Mouse (Mus musculus): Measurements from ENCODE around the gene Cop1. TPM values are rescaled to one million over a fixed set of nuclear protein-coding genes. Genes with fewer than 3 reads are reported as not detected.
"Not testable (repeated sequence)": the region's sequence is repeated elsewhere in the genome, so short reads cannot be mapped to it uniquely, and the experiment has no call there.

Gene Cop1
- polyA plus RNA-seq (2016; fragmentation: Nextera tagmentation; extraction: Ambion mirVana) = 133 and 170 TPM in 2 replicates

DNA sequence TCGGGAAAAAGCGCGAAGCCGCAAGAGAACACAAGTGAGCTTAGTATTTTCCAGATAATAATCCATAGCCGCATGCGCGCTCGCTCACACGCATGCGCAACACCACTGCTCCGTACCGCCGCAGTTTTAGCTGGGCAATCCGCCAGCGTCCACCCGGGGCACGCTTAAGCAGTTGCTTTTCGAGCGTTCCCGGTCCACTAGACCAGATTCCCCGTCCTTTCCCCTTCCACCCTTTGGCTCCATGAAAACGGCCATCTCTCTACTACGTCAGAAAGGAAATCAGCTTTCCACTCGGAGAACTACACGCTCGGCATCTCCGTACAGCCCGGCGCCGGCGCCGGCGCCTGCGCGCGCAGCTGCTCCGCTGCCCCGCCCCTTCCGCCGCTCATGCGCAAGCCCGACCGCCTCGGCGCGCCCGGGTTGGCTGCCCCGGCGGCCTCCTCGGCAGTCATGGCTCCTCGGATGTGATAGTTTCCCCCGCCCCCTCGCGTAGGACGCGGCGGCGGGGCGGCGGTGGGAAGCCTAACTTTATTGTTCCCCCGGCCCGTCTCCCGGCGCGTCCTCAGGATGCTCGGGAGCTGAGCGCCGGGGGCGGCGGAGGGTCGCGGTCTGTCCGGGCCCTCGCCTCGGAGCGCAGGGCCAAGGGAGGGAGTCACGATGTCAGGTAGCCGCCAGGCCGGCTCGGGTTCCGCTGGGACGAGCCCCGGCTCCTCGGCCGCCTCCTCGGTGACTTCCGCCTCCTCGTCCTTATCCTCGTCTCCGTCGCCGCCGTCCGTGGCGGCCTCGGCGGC is at the start of gene Cop1:
Cop1 (plus strand) TSS at position 540 of the 791 bp plus-strand sequence.
- not testable (repeated sequence) for H3K9me3 ChIP-seq, H3K36me3 ChIP-seq, H3K27me3 ChIP-seq
- Histone ChIP-seq H3K9ac (peak within 1 kb of the TSS; percentile 87), H3K4me3 (peak within 1 kb of the TSS; percentile 82), H3K4me1 (peaks cover 18% of the 10 kb centered on the region), H3K27ac (peak within 1 kb of the TSS; percentile 94), H3K4me2 (replicated peaks) (peak within 1 kb of the TSS; percentile 59)
- under 1% methylated on average over 78 of the region's 97 CpGs for WGBS
- peak; percentile 94 for ATAC-seq (ENCODE audit: insufficient number of reproducible peaks, insufficient read depth, low FRiP score, low TSS enrichment)

DNA sequence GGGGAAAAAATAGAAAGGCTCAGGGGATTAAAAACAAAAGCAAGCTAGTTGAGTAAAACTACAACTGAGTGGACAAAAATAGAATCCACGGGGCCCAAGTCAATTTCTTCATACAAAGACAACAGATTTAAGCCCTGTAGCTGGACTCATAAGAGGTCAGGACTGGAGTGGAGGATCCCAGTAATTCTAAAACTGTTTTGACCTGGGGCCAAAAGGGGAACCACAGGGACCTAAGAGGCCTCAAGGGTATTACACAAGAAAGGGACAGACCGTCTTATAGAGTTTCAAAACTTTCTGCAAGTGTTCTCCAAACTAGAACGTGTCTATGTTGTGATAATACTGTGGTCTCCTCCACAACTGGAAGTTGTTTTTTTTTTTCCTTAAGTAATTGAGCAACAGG is 45.4 kb upstream of the Cop1 start:
- Histone ChIP-seq H3K27me3 (no peaks in the 10 kb centered on the region), H3K4me1 (no peaks in the 10 kb centered on the region), H3K9ac (no peak overlapping the region), H3K9me3 (no peaks in the 10 kb centered on the region), H3K4me3 (no peak overlapping the region), H3K27ac (no peak overlapping the region), H3K4me2 (replicated peaks) (no peak overlapping the region), H3K36me3 (no peaks in the 10 kb centered on the region)
- ATAC-seq (ENCODE audit: insufficient number of reproducible peaks, insufficient read depth, low FRiP score, low TSS enrichment) = no peak
- WGBS = 52% methylated on average over 3 of the region's 3 CpGs

DNA sequence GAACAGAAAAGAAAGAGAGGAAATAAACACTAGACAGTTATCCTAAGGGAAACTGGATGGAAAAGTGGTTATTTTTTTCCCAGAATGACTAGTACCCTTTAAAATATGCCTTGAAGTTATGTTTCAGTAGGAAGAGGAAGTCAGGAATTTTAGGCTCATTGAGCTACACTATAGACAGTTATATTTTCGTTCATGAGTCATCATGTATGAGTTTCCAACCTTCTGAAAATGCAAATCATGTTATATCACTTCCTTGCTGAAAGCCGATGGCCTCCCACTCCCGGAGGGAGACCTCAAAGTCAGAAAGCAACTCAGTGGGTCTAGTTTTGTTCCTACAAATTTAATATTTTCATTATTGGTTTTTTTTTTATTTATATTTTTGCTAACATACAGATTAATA is 33.5 kb upstream of the Cop1 start:
- Histone ChIP-seq H3K9me3 (no peaks in the 10 kb centered on the region), H3K9ac (no peak overlapping the region), H3K36me3 (no peaks in the 10 kb centered on the region), H3K4me2 (replicated peaks) (no peak overlapping the region), H3K27ac (no peak overlapping the region), H3K27me3 (no peaks in the 10 kb centered on the region), H3K4me1 (no peaks in the 10 kb centered on the region), H3K4me3 (no peak overlapping the region)
- no peak for ATAC-seq (ENCODE audit: insufficient number of reproducible peaks, insufficient read depth, low FRiP score, low TSS enrichment)
- 82% methylated on average over 3 of the region's 3 CpGs for WGBS

DNA sequence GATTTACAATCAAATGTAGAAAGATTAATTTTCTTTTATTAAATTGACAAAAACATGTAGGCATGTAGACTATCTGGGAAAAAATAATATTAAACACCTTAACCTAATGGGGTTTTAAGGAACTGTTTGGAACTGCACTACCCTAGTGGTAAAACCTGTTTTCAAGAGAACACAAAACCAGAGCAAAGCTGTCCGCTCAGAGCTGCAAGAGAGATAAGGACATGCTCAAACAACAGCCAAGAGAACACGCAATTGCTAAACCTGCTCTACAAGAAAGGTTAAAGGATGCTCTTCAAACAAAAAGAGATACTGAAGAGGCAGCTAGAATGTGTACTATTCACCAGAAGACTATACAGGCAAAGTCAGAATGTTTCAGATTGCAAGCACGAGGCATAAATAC is 32.5 kb upstream of the Cop1 start:
- H3K4me1 ChIP-seq = no peaks in the 10 kb centered on the region
- no peak for ATAC-seq (ENCODE audit: insufficient number of reproducible peaks, insufficient read depth, low FRiP score, low TSS enrichment)
- H3K4me2 ChIP-seq (replicated peaks) = no peak overlapping the region
- no peak overlapping the region for H3K4me3 ChIP-seq
- WGBS = 82% methylated on average over 3 of the region's 3 CpGs
- H3K36me3 ChIP-seq = no peaks in the 10 kb centered on the region
- no peaks in the 10 kb centered on the region for H3K27me3 ChIP-seq
- H3K9ac ChIP-seq = no peak overlapping the region
- H3K9me3 ChIP-seq = no peaks in the 10 kb centered on the region
- H3K27ac ChIP-seq = no peak overlapping the region

DNA sequence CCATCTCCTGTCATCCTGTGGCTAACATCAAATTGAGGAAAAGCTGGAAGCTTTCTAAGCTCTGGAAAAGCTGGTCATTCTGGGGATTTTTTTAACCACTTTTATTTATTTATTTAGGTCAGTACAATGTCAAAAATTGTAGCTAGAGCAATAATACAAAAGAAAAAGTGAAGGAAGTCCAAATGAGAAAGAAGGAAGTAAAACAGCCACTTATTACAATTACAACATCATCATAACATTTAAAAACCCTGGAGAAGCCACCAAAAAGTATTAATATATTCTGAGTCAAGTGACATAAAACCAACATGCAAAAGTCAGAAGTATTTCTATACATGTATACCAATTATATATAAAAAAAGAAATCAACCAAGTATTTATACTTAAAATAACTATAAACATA is 30.9 kb upstream of the Cop1 start:
- no peak overlapping the region for H3K9ac ChIP-seq
- no peaks in the 10 kb centered on the region for H3K36me3 ChIP-seq
- H3K4me3 ChIP-seq = no peak overlapping the region
- H3K27ac ChIP-seq = no peak overlapping the region
- no peaks in the 10 kb centered on the region for H3K27me3 ChIP-seq
- no peaks in the 10 kb centered on the region for H3K4me1 ChIP-seq
- ATAC-seq (ENCODE audit: insufficient number of reproducible peaks, insufficient read depth, low FRiP score, low TSS enrichment) = no peak
- H3K4me2 ChIP-seq (replicated peaks) = no peak overlapping the region
- H3K9me3 ChIP-seq = no peaks in the 10 kb centered on the region

DNA sequence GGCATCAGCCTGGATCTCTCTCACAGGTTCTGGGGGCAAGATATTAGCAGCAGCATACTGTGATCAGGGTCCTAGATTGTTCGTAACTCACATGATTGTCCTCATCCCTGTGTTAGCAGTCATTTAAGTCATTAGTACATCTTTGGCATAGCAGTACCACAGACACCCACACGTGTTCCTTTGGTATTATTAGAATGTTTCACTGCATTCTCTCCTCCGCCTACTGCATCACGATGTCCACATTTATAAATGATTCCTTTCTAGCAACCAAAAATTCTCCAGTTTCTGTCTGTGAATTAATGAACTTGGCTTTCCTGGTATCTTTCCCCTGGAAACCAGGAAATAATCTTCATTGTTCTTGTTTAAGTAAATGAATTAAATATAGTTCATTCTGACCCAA is 20.4 kb upstream of the Cop1 start:
- H3K4me2 ChIP-seq (replicated peaks) = no peak overlapping the region
- WGBS = 77% methylated on average over 4 of the region's 4 CpGs
- no peaks in the 10 kb centered on the region for H3K27me3 ChIP-seq
- H3K4me3 ChIP-seq = no peak overlapping the region
- H3K9me3 ChIP-seq = no peaks in the 10 kb centered on the region
- H3K4me1 ChIP-seq = no peaks in the 10 kb centered on the region
- H3K36me3 ChIP-seq = no peaks in the 10 kb centered on the region
- no peak overlapping the region for H3K27ac ChIP-seq
- no peak for ATAC-seq (ENCODE audit: insufficient number of reproducible peaks, insufficient read depth, low FRiP score, low TSS enrichment)
- no peak overlapping the region for H3K9ac ChIP-seq

DNA sequence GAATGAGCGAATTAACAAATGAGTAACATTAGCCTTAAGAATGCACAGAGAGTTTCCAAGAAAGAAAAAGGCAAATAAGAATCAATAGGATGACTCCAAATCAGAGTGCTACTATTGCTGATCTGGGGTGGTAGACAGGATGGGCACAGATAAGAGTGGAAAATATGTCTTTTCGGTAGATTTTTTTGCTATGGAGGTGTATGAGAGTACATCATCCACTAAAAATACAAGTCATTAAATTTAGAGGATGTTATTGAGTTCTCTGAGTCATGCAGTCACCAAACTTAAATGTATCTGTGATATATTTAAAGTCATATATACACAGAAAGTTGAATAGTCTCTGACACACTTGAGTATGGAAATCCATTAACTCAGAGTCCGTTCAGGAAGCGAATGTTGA is 14.7 kb upstream of the Cop1 start:
- H3K4me2 ChIP-seq (replicated peaks) = no peak overlapping the region
- H3K36me3 ChIP-seq = no peaks in the 10 kb centered on the region
- H3K27me3 ChIP-seq = no peaks in the 10 kb centered on the region
- no peak overlapping the region for H3K9ac ChIP-seq
- H3K27ac ChIP-seq = no peak overlapping the region
- ATAC-seq (ENCODE audit: insufficient number of reproducible peaks, insufficient read depth, low FRiP score, low TSS enrichment) = no peak
- WGBS = 90% methylated on average over 4 of the region's 4 CpGs
- H3K4me1 ChIP-seq = no peaks in the 10 kb centered on the region
- H3K9me3 ChIP-seq = no peaks in the 10 kb centered on the region
- H3K4me3 ChIP-seq = no peak overlapping the region

DNA sequence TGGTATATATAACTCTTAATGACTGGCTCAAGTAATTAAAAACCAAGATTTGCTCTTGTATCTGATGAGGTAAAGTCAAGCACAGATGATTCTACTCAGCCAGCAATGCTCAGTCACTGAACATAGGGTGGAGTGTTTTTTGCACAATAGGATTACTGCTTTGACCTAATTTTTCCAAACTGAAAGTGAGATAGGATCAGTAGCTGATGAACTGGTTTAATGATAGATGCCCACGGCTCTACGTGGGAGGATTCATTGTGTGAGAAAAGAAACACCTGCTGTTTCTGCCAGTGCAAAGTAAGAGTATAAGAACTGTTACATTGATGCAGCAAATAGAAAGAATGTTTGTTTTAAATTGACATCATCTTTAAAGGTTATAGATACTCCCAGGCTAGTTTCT is 10.1 kb upstream of the Cop1 start:
- H3K9ac ChIP-seq = no peak overlapping the region
- no peaks in the 10 kb centered on the region for H3K36me3 ChIP-seq
- no peaks in the 10 kb centered on the region for H3K27me3 ChIP-seq
- no peak overlapping the region for H3K4me2 ChIP-seq (replicated peaks)
- no peaks in the 10 kb centered on the region for H3K4me1 ChIP-seq
- no peaks in the 10 kb centered on the region for H3K9me3 ChIP-seq
- WGBS = 87% methylated on average over 2 of the region's 2 CpGs
- ATAC-seq (ENCODE audit: insufficient number of reproducible peaks, insufficient read depth, low FRiP score, low TSS enrichment) = no peak
- H3K4me3 ChIP-seq = no peak overlapping the region
- no peak overlapping the region for H3K27ac ChIP-seq

DNA sequence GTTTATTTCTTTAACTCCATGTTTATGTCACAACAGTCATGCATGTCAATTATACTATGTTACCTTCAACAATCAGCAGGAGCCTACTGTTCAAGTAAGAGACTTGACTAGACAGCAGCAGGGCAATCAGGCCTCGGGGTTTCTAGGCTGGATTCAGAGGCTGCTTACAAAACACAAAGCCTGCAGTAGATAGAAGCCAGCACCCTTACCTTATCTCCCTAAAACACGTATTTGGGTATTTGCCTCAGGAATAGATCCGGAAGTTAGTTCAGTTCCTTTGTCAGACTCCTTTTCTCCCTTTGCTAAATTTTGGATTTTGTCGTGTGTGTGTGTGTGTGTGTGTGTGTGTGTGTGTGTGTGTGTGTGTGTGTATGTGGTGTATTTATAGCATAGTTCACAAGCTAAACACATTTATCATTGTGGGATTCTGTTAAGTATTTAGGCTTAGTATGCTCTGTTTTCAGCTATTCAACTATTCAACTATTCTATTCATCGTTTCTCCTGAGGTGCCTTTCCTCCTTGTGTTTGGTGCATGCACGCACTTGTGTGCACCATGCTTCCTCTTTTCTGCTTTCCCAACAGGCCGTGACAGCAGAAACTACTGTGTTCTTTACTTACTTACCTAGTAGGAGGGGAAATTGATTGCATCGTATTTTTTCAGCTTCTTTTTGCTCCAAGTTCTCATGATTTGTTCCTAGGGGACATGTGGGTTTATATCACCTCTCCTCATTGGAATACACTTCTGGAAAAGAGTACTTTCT is 6.9 kb upstream of the Cop1 start:
- 73% methylated on average over 8 of the region's 8 CpGs for WGBS
- Histone ChIP-seq H3K9me3 (no peaks in the 10 kb centered on the region), H3K27ac (no peak overlapping the region), H3K36me3 (no peaks in the 10 kb centered on the region), H3K4me3 (no peak overlapping the region), H3K4me1 (no peaks in the 10 kb centered on the region), H3K27me3 (no peaks in the 10 kb centered on the region), H3K9ac (no peak overlapping the region), H3K4me2 (replicated peaks) (no peak overlapping the region)
- no peak for ATAC-seq (ENCODE audit: insufficient number of reproducible peaks, insufficient read depth, low FRiP score, low TSS enrichment)

DNA sequence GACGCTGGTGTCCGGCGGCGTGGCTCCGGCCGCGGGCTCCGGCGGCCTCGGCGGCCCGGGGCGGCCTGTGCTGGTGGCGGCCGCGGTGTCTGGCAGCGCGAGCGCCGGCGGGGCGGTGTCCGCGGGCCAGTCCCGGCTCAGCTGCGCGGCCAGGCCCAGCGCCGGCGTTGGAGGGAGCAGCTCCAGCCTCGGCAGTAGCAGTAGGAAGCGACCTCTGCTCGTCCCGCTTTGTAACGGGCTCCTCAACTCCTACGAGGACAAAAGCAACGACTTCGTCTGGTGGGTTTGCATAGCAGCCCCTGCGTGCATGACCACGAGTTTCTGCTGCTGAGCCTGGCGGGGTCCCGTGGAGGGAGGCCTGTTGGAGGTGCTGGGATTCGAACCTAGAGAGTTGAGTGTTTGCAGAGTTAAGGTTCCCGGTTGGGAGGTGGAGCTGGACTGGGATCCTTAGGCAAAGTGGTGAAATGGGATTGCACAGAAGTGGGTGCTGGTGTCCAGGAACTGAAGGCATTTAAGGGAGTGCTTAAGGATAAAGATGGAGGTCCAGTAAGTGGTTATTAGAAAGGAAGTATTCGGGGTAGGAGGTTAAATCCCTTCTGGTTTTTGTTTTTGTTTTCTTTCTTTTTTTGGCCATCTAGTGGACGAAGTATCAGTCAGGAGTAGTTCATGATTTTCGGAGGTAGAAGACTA is 597 bp downstream of the Cop1 start:
- Histone ChIP-seq H3K4me2 (replicated peaks) (peak overlapping the region; percentile 57), H3K4me3 (peak overlapping the region; percentile 82), H3K4me1 (peaks cover 18% of the 10 kb centered on the region), H3K27ac (peak overlapping the region; percentile 94; the same call in 1 of the 2 replicates), H3K9ac (peak overlapping the region; percentile 87)
- under 1% methylated on average over 37 of the region's 47 CpGs for WGBS
- not testable (repeated sequence) for H3K36me3 ChIP-seq, H3K27me3 ChIP-seq, H3K9me3 ChIP-seq
- ATAC-seq (ENCODE audit: insufficient number of reproducible peaks, insufficient read depth, low FRiP score, low TSS enrichment) = peak; percentile 80

DNA sequence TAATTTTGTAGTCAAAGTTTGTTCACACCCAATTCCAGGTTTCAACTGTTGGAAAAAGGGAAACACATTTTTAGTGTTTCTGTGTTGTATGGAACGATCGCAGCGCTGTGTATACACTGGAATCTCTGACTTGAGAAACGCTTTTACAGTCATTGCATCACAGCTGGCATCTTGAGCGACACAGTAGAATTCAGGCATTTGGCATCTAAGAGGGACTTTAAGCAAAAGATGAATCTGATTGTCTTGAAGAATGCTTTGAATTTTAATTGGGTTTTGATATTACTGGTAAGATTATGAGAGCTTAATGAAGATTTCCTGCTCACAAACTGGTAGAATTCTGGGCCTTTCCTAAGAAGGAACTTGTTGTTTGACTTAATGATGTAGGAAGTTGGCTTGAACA is 1.3 kb downstream of the Cop1 start:
- 35% methylated on average over 5 of the region's 5 CpGs for WGBS
- no peak overlapping the region for H3K27ac ChIP-seq

DNA sequence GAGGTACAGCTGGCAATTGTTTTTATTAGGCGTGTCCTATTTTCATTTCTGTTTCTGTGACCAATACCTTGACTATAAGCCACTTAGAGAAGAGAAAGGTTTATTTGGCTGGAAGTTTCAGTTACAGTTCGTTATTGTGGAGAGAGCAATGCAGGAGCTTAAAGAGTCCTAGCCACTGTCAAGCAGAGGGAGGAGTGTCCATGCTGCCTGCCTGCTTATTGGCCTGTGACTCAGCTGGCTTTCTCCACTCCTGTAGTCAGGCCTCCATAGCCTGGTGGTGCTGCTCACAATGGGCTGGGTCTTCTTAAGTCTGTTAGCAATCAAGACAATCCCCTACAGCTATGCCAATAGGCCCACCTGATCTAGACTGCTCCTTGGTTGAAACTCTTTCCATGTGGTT is 2.4 kb downstream of the Cop1 start:
- peak overlapping the region; percentile 57 for H3K4me2 ChIP-seq (replicated peaks)
- no peak for ATAC-seq (ENCODE audit: insufficient number of reproducible peaks, insufficient read depth, low FRiP score, low TSS enrichment)
- WGBS = 64% methylated on average over 2 of the region's 2 CpGs

More for the DNA sequence above, 1.3 kb downstream of the Cop1 start:
- Histone ChIP-seq H3K27me3 (no peaks in the 10 kb centered on the region), H3K4me3 (peak overlapping the region; percentile 82), H3K36me3 (no peaks in the 10 kb centered on the region), H3K4me1 (peaks cover 18% of the 10 kb centered on the region), H3K9ac (peak overlapping the region; percentile 87), H3K4me2 (replicated peaks) (peak overlapping the region; percentile 57), H3K9me3 (no peaks in the 10 kb centered on the region)
- no peak for ATAC-seq (ENCODE audit: insufficient number of reproducible peaks, insufficient read depth, low FRiP score, low TSS enrichment)

More for the DNA sequence above, 2.4 kb downstream of the Cop1 start:
- Histone ChIP-seq H3K4me1 (peaks cover 18% of the 10 kb centered on the region), H3K9me3 (no peaks in the 10 kb centered on the region), H3K27me3 (no peaks in the 10 kb centered on the region), H3K36me3 (no peaks in the 10 kb centered on the region), H3K9ac (no peak overlapping the region), H3K4me3 (no peak overlapping the region), H3K27ac (no peak overlapping the region)

All from embryonic facial prominence, embryonic 12.5 days (tissue).